Mouse (Mus musculus) cerebellum, adult 2 months (tissue): ENCODE measurements around the gene Pde8a.

ENCODE experiments used
- CTCF ChIP-seq: fragments of 200-500 bp; IDR thresholded peaks from 2 replicates; pipeline ENCODE4 v1.5.1; 2011; ENCODE audit warnings: low read depth, mild to moderate bottlenecking, control low read depth, low read length, moderate library complexity, borderline replicate concordance; ENCODE audit not compliant: insufficient read depth
- POLR2A ChIP-seq: fragments of 200-500 bp; IDR thresholded peaks from 2 replicates; pipeline ENCODE4 v1.6.1; 2011; ENCODE audit warnings: low read length, control low read depth, borderline replicate concordance; ENCODE audit not compliant: insufficient read depth

DNA sequence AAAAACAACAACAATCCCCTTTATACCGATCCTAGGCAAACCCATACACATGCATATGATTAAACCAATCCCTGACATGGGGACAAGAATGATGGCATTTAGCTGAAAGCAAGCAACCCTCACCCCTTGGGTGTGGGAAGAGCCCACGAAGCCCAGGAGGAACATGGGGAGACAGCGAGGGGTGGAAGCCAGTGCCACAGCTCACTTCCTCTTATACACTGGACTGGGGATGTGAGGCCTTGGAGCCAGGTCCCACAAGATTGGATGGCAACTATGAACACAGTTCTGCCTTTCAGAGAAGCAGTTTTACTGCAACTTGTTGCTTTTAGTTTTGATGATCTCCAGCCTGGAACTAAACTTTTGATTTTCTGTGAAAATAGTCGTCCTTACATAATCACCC, 13.6 kb upstream of the Pde8a start:
- TF ChIP-seq CTCF (no peak), POLR2A (no peak)
